Mouse (Mus musculus) intestine, embryonic 15.5 days (tissue): ENCODE measurements around the gene Celf1. TPM values are rescaled to one million over a fixed set of nuclear protein-coding genes. Genes with fewer than 3 reads are reported as not detected.
"Not testable (repeated sequence)": the region's sequence is repeated elsewhere in the genome, so short reads cannot be mapped to it uniquely, and the experiment has no call there.

ENCODE experiments used
- ATAC-seq: fragments of 200-750 bp; cut with Nextera tagmentation; 2 replicates; pipeline ENCODE4 v1.8.0; 2017; ENCODE audit warnings: moderate TSS enrichment, moderate library complexity
- H3K27ac ChIP-seq: fragments of 300-500 bp; sonication (generic); 2 replicates; pipeline ENCODE4 v1.5.1; 2015; ENCODE audit warnings: mild to moderate bottlenecking, inconsistent platforms
- H3K27me3 ChIP-seq: fragments of 300-500 bp; sonication (generic); replicated peaks from 2 replicates; pipeline ENCODE4 v1.6.1; 2015; ENCODE audit warnings: inconsistent platforms
- H3K36me3 ChIP-seq: fragments of 300-500 bp; sonication (generic); 2 replicates; pipeline ENCODE4 v1.6.1; 2015; ENCODE audit warnings: inconsistent platforms
- H3K4me1 ChIP-seq: fragments of 300-500 bp; sonication (generic); replicated peaks from 2 replicates; pipeline ENCODE4 v1.6.1; 2015; ENCODE audit warnings: inconsistent platforms
- H3K4me2 ChIP-seq: fragments of 300-500 bp; sonication (generic); replicated peaks from 2 replicates; pipeline ENCODE4 v1.6.1; 2015; ENCODE audit warnings: mild to moderate bottlenecking, inconsistent platforms
- H3K4me3 ChIP-seq: fragments of 300-500 bp; sonication (generic); replicated peaks from 2 replicates; pipeline ENCODE4 v1.5.1; 2015; ENCODE audit warnings: inconsistent platforms
- H3K9ac ChIP-seq: fragments of 300-500 bp; sonication (generic); 2 replicates; pipeline ENCODE4 v1.6.1; 2015; ENCODE audit warnings: inconsistent platforms
- H3K9me3 ChIP-seq: fragments of 300-500 bp; sonication (generic); 2 replicates; pipeline ENCODE4 v1.6.1; 2016; ENCODE audit warnings: inconsistent platforms
- WGBS: fragments of 180-500 bp; shearing (Covaris S2); methylation state at CpG from one replicate; pipeline ENCODE4 v1.1.7; 2015; 5-methylcytosine and 5-hydroxymethylcytosine counted together
- polyA plus RNA-seq: library from polyadenylated mRNA; unstranded; fragments of >200 nt; fragmentation: Nextera tagmentation; extraction: Ambion mirVana; gene quantifications from 2 replicates; pipeline ENCODE4 v1.2.1, GENCODE M21; 2015

The Celf1 gene
- polyA plus RNA-seq, 1 experiment from 2014 or later: 81.3 TPM

GRCm38 (mm10) chr2:90977291-90977690, 37.1 kb downstream of the Celf1 start:
- no peak overlapping the region for H3K27ac ChIP-seq
- 77% methylated on average over 4 of the region's 4 CpGs for WGBS
- ATAC-seq: no peak

GRCm38 (mm10) chr2:90986055-90986454, 45.9 kb downstream of the Celf1 start:
- H3K9ac ChIP-seq: no peak overlapping the region
- no peaks in the 10 kb centered on the region for H3K27me3 ChIP-seq
- H3K36me3 ChIP-seq: no peaks in the 10 kb centered on the region
- ATAC-seq: no peak
- H3K4me3 ChIP-seq: no peak overlapping the region
- WGBS: 89% methylated on average over 3 of the region's 3 CpGs
- H3K4me2 ChIP-seq: no peak overlapping the region
- H3K9me3 ChIP-seq: no peaks in the 10 kb centered on the region
- H3K27ac ChIP-seq: no peak overlapping the region
- H3K4me1 ChIP-seq: no peaks in the 10 kb centered on the region

More at GRCm38 (mm10) chr2:90977291-90977690, 37.1 kb downstream of the Celf1 start:
- Histone ChIP-seq H3K36me3 (no peaks in the 10 kb centered on the region), H3K4me3 (no peak overlapping the region), H3K9me3 (no peaks in the 10 kb centered on the region), H3K4me2 (no peak overlapping the region), H3K9ac (no peak overlapping the region), H3K27me3 (no peaks in the 10 kb centered on the region), H3K4me1 (no peaks in the 10 kb centered on the region)

- ATAC-seq: no peak
- no peak overlapping the region for H3K9ac ChIP-seq
- H3K36me3 ChIP-seq: peaks cover 48% of the 10 kb centered on the region
- H3K9me3 ChIP-seq: no peaks in the 10 kb centered on the region
- 97% methylated on average over 8 of the region's 8 CpGs for WGBS
- H3K4me1 ChIP-seq: no peaks in the 10 kb centered on the region
- H3K4me3 ChIP-seq: no peak overlapping the region
- H3K27ac ChIP-seq: no peak overlapping the region
- H3K4me2 ChIP-seq: no peak overlapping the region
- no peaks in the 10 kb centered on the region for H3K27me3 ChIP-seq
Measured at GRCm38 (mm10) chr2:91008536-91008935, 68.4 kb downstream of the Celf1 start.

GRCm38 (mm10) chr2:91013881-91014280, 73.7 kb downstream of the Celf1 start:
- 88% methylated on average over 2 of the region's 2 CpGs for WGBS
- peaks cover 36% of the 10 kb centered on the region for H3K36me3 ChIP-seq
- no peak overlapping the region for H3K9ac ChIP-seq
- H3K4me3 ChIP-seq: no peak overlapping the region
- no peak overlapping the region for H3K4me2 ChIP-seq
- H3K4me1 ChIP-seq: no peaks in the 10 kb centered on the region
- H3K27me3 ChIP-seq: no peaks in the 10 kb centered on the region
- no peak for ATAC-seq
- H3K9me3 ChIP-seq: no peaks in the 10 kb centered on the region
- H3K27ac ChIP-seq: no peak overlapping the region

- H3K27me3 ChIP-seq: no peaks in the 10 kb centered on the region
- H3K9ac ChIP-seq: no peak overlapping the region
- no peak overlapping the region for H3K4me3 ChIP-seq
- no peaks in the 10 kb centered on the region for H3K4me1 ChIP-seq
- peaks cover 30% of the 10 kb centered on the region for H3K36me3 ChIP-seq
- H3K4me2 ChIP-seq: no peak overlapping the region
- ATAC-seq: no peak
- H3K9me3 ChIP-seq: no peaks in the 10 kb centered on the region
- H3K27ac ChIP-seq: no peak overlapping the region
- 82% methylated on average over 4 of the region's 4 CpGs for WGBS
Measured at GRCm38 (mm10) chr2:91015386-91015785, 75.2 kb downstream of the Celf1 start.

GRCm38 (mm10) chr2:91018061-91018788, 78.0 kb downstream of the Celf1 start:
- Histone ChIP-seq H3K4me1 (no peaks in the 10 kb centered on the region), H3K9me3 (no peaks in the 10 kb centered on the region), H3K4me3 (no peak overlapping the region), H3K9ac (no peak overlapping the region), H3K36me3 (peaks cover 32% of the 10 kb centered on the region), H3K27ac (no peak overlapping the region), H3K4me2 (no peak overlapping the region), H3K27me3 (no peaks in the 10 kb centered on the region)
- 90% methylated on average over 8 of the region's 8 CpGs for WGBS
- ATAC-seq: no peak

GRCm38 (mm10) chr2:91019911-91020310, 79.7 kb downstream of the Celf1 start:
- no peaks in the 10 kb centered on the region for H3K27me3 ChIP-seq
- no peak overlapping the region for H3K27ac ChIP-seq

GRCm38 (mm10) chr2:91022266-91022665, 82.1 kb downstream of the Celf1 start:
- peaks cover 21% of the 10 kb centered on the region for H3K36me3 ChIP-seq
- H3K27me3 ChIP-seq, H3K4me1 ChIP-seq, H3K9ac ChIP-seq, H3K4me2 ChIP-seq, H3K9me3 ChIP-seq, H3K27ac ChIP-seq, H3K4me3 ChIP-seq, ATAC-seq: not testable (repeated sequence)
- WGBS: 95% methylated on average over 7 of the region's 7 CpGs

More at GRCm38 (mm10) chr2:91019911-91020310, 79.7 kb downstream of the Celf1 start:
- no peak overlapping the region for H3K4me3 ChIP-seq
- no peak for ATAC-seq
- 92% methylated on average over 3 of the region's 3 CpGs for WGBS
- no peak overlapping the region for H3K9ac ChIP-seq
- H3K4me1 ChIP-seq: no peaks in the 10 kb centered on the region
- H3K36me3 ChIP-seq: peaks cover 21% of the 10 kb centered on the region
- no peaks in the 10 kb centered on the region for H3K9me3 ChIP-seq
- H3K4me2 ChIP-seq: no peak overlapping the region

- Histone ChIP-seq H3K36me3 (peaks cover 14% of the 10 kb centered on the region), H3K4me1 (no peaks in the 10 kb centered on the region), H3K4me2 (no peak overlapping the region), H3K9me3 (no peaks in the 10 kb centered on the region), H3K27ac (no peak overlapping the region), H3K9ac (no peak overlapping the region), H3K27me3 (no peaks in the 10 kb centered on the region), H3K4me3 (no peak overlapping the region)
- WGBS: 79% methylated on average over 2 of the region's 2 CpGs
- ATAC-seq: no peak
Measured at GRCm38 (mm10) chr2:91023131-91023530, 82.9 kb downstream of the Celf1 start.

- Histone ChIP-seq H3K27me3 (no peaks in the 10 kb centered on the region), H3K4me1 (no peaks in the 10 kb centered on the region), H3K4me3 (no peak overlapping the region), H3K36me3 (peaks cover 11% of the 10 kb centered on the region; the same call in 1 of the 2 replicates), H3K9ac (no peak overlapping the region), H3K9me3 (no peaks in the 10 kb centered on the region), H3K4me2 (no peak overlapping the region), H3K27ac (no peak overlapping the region)
- no peak for ATAC-seq
- WGBS: 78% methylated on average over 1 of the region's 1 CpGs
Measured at GRCm38 (mm10) chr2:91023956-91024355, 83.8 kb downstream of the Celf1 start.

- WGBS: 100% methylated on average over 1 of the region's 1 CpGs
- Histone ChIP-seq H3K27me3 (no peaks in the 10 kb centered on the region), H3K9ac (no peak overlapping the region), H3K27ac (no peak overlapping the region), H3K4me1 (no peaks in the 10 kb centered on the region), H3K9me3 (no peaks in the 10 kb centered on the region), H3K36me3 (peaks cover 6% of the 10 kb centered on the region; the same call in 1 of the 2 replicates), H3K4me3 (no peak overlapping the region), H3K4me2 (no peak overlapping the region)
- ATAC-seq: no peak
Measured at GRCm38 (mm10) chr2:91025081-91025516, 84.9 kb downstream of the Celf1 start.

- H3K36me3 ChIP-seq: no peaks in the 10 kb centered on the region
- H3K9ac ChIP-seq: no peak overlapping the region
- no peaks in the 10 kb centered on the region for H3K27me3 ChIP-seq
- H3K4me2 ChIP-seq: no peak overlapping the region
- H3K4me1 ChIP-seq: no peaks in the 10 kb centered on the region
- no peaks in the 10 kb centered on the region for H3K9me3 ChIP-seq
- no peak overlapping the region for H3K4me3 ChIP-seq
- WGBS: 79% methylated on average over 1 of the region's 1 CpGs
- ATAC-seq: no peak
- H3K27ac ChIP-seq: no peak overlapping the region
Measured at GRCm38 (mm10) chr2:91026491-91026890, 86.3 kb downstream of the Celf1 start.
